Mouse (Mus musculus) liver, embryonic 14.5 days (tissue): ENCODE measurements around the gene Axdnd1.

Experiments
- CTCF ChIP-seq: IDR thresholded peaks from 2 replicates; pipeline ENCODE4 v1.5.1; 2016; ENCODE audit warnings: antibody characterized with exemption, low read depth, control low read depth
- EP300 ChIP-seq: IDR thresholded peaks from 2 replicates; pipeline ENCODE4 v1.6.1; 2016; ENCODE audit warnings: antibody characterized with exemption, low read depth

DNA sequence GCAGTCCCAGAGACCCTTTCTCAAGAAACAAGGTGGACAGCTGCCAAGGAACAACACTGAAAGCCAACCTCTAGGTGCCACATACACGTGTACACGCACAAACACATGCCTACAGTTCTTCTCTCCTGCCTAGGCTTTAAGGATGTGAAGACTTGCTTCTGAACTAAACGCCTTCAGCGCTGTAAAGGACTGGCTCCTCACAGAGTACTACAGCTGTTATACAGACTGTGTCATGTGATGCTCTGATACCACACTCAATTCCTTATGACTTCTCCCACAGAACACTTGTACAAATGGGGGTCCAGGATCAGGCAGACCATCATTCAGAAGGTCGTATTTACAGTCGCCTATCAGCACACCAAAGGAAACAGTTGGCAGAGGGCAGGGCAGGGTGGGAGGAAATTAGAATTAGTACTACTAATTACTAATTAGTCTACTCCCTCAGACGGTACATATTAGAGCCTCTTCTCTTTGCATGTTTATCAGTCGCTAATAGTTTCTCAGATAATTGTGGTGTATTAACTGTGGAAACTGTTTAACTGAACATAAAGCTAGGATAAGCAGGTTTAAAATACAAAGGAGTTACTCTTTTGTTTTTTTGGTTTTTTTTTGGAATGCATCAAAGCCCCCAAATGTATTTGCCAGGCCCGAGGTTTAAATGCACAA, 132.3 kb downstream of the Axdnd1 start:
- TF ChIP-seq CTCF (no peak), EP300 (no peak)
